Mouse (Mus musculus): ENCODE results near the gene Ifnl2. TPM values are rescaled to one million over a fixed set of nuclear protein-coding genes. Genes with fewer than 3 reads are reported as not detected.
"Not testable (repeated sequence)": the region's sequence is repeated elsewhere in the genome, so short reads cannot be mapped to it uniquely, and the experiment has no call there.

The Ifnl2 gene
- polyA plus RNA-seq (2015; fragmentation: Nextera tagmentation; extraction: Ambion mirVana): not detected in 2 replicates

- not testable (repeated sequence) for H3K4me2 ChIP-seq; H3K4me3 ChIP-seq (replicated peaks); H3K27me3 ChIP-seq (replicated peaks); H3K4me1 ChIP-seq; H3K9me3 ChIP-seq; ATAC-seq (ENCODE audit: insufficient read depth, low FRiP score, low read depth); H3K27ac ChIP-seq; H3K36me3 ChIP-seq; H3K9ac ChIP-seq
- 45% methylated on average over 8 of the region's 8 CpGs for WGBS
Measured at GRCm38 (mm10) chr7:28510405-28510974, at the start of gene Ifnl2. Ifnl2 (minus strand) TSS chr7:28510455.

DNA sequence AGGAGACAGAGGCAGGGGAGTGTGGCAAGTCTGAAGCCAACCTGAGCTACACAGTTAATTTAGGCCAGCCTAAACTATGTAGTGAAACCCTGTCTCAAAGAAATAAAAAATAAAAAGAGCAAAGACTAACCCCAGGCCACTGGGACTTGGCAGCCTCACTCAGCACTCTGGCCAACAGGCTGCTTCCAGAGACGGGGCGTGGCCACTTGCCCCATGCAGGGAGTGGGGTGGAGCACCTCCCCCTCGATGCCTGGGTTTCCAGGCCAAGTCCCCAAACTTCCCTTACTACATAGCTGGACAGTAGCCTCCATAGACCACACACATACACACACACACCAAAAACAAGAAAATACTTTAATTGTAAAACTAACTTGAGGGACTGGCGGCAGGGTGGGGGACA lies 48.2 kb upstream of the Ifnl2 start:
- Histone ChIP-seq H3K36me3 (peaks cover 37% of the 10 kb centered on the region; the same call in 1 of the 2 replicates), H3K4me3 (replicated peaks) (no peak overlapping the region), H3K9me3 (no peaks in the 10 kb centered on the region), H3K4me1 (0 out of 2 replicates have a peak, but pooled peaks cover 26% of the 10 kb centered on the region), H3K4me2 (no peak overlapping the region), H3K27ac (no peak overlapping the region), H3K27me3 (replicated peaks) (no peaks in the 10 kb centered on the region), H3K9ac (no peak overlapping the region)
- peak; percentile 47; the same call in 1 of the 2 replicates for ATAC-seq (ENCODE audit: insufficient read depth, low FRiP score, low read depth)
- WGBS: 40% methylated on average over 4 of the region's 4 CpGs

DNA sequence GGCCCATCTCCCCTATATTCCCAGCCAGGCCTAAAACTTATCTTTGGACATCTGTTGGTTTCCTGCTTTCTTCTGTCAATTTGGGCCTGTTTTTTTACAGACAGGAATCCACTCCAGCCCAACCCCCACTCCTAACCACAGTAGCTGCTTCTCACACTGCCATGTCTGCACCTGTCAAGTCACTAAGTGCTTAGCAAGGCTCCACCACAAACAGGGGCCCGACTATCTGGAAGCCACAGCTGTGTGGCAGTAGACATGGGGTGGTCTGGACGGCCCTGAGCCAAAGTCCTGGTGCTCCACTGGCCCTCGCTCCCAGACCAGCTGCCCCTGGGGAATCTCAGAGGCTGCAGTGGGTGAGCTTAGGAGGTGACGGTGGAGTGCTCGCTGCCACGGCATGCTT lies 47.5 kb upstream of the Ifnl2 start:
- no peak overlapping the region for H3K9ac ChIP-seq

GRCm38 (mm10) chr7:28557069-28557468 lies 46.8 kb upstream of the Ifnl2 start:
- Histone ChIP-seq H3K36me3 (peaks cover 27% of the 10 kb centered on the region; the same call in 1 of the 2 replicates), H3K4me2 (no peak overlapping the region), H3K27ac (no peak overlapping the region; the same call in 1 of the 2 replicates), H3K4me1 (0 out of 2 replicates have a peak, but pooled peaks cover 26% of the 10 kb centered on the region), H3K4me3 (replicated peaks) (no peak overlapping the region), H3K27me3 (replicated peaks) (no peaks in the 10 kb centered on the region), H3K9me3 (no peaks in the 10 kb centered on the region), H3K9ac (no peak overlapping the region)
- no peak for ATAC-seq (ENCODE audit: insufficient read depth, low FRiP score, low read depth)
- 60% methylated on average over 5 of the region's 5 CpGs for WGBS

More for the DNA sequence above, 47.5 kb upstream of the Ifnl2 start:
- Histone ChIP-seq H3K4me1 (0 out of 2 replicates have a peak, but pooled peaks cover 26% of the 10 kb centered on the region), H3K4me3 (replicated peaks) (no peak overlapping the region), H3K36me3 (peaks cover 31% of the 10 kb centered on the region; the same call in 1 of the 2 replicates), H3K4me2 (no peak overlapping the region), H3K9me3 (no peaks in the 10 kb centered on the region), H3K27me3 (replicated peaks) (no peaks in the 10 kb centered on the region), H3K27ac (peak overlapping the region; percentile 26; the same call in 1 of the 2 replicates)
- ATAC-seq (ENCODE audit: insufficient read depth, low FRiP score, low read depth): no peak
- WGBS: 63% methylated on average over 6 of the region's 6 CpGs

DNA sequence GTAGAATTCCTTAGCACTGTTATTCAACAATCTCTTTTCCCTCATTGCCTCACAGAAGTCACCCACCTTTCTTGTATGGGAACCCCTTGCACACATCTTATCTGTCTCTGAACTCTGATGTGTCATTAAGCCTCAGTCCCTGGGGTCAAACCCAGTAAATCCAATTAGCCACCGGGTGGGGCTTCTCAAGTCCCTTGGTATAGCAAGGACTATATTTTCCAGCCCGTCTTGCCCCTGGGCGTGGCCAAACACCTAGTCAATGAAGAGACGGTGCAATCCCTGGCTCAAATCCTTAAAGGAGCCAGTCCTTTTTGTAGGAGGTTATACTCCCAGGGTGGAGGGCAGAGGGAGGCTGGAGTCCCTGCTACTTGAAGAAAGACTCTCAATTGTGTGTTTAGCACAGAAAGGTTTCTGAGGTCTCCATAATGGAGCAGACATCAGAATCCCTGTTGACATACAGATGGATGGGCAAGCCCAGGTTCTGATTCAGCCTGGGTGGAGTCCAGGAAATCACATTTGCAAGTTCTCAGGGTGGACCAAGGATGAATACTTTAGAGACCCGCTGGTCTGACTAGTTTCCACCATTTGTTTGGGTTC lies 45.8 kb upstream of the Ifnl2 start:
- Histone ChIP-seq H3K27ac (peak overlapping the region; percentile 35; the same call in 1 of the 2 replicates), H3K4me2 (no peak overlapping the region), H3K4me1 (0 out of 2 replicates have a peak, but pooled peaks cover 26% of the 10 kb centered on the region), H3K36me3 (peaks cover 24% of the 10 kb centered on the region; the same call in 1 of the 2 replicates), H3K4me3 (replicated peaks) (no peak overlapping the region), H3K9me3 (no peaks in the 10 kb centered on the region), H3K9ac (no peak overlapping the region), H3K27me3 (replicated peaks) (no peaks in the 10 kb centered on the region)
- no peak for ATAC-seq (ENCODE audit: insufficient read depth, low FRiP score, low read depth)
- 16% methylated on average over 5 of the region's 5 CpGs for WGBS

- Histone ChIP-seq H3K9me3 (no peaks in the 10 kb centered on the region), H3K36me3 (no peaks in the 10 kb centered on the region), H3K4me2 (no peak overlapping the region), H3K27ac (no peak overlapping the region), H3K4me3 (replicated peaks) (no peak overlapping the region), H3K27me3 (replicated peaks) (no peaks in the 10 kb centered on the region), H3K4me1 (0 out of 2 replicates have a peak, but pooled peaks cover 11% of the 10 kb centered on the region), H3K9ac (no peak overlapping the region)
- ATAC-seq (ENCODE audit: insufficient read depth, low FRiP score, low read depth): no peak
- 85% methylated on average over 6 of the region's 6 CpGs for WGBS
Measured at GRCm38 (mm10) chr7:28553076-28553475, 42.8 kb upstream of the Ifnl2 start.

DNA sequence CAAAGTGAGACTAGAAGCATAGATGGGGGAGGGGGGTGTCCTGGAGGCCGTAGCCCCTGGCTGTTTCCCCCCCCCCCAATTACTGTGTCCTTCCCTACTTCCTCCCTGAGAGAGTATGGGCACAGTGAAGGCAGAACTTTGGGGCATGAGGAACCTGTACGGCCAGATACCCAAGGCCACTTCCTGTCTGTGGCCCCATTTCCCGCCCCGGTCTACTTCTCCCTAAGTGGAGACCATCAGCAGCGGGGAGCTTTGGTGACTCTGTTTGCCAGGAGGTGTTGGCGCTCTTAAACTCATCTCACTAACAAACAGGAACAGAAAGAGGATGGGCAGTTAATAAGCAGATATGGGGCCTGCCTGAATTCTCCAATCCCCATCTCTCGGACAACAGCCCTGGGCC lies 37.4 kb upstream of the Ifnl2 start:
- no peaks in the 10 kb centered on the region for H3K36me3 ChIP-seq
- peaks cover 27% of the 10 kb centered on the region for H3K27me3 ChIP-seq (replicated peaks)
- no peak for ATAC-seq (ENCODE audit: insufficient read depth, low FRiP score, low read depth)
- H3K27ac ChIP-seq: no peak overlapping the region
- no peak overlapping the region for H3K9ac ChIP-seq
- no peak overlapping the region for H3K4me3 ChIP-seq (replicated peaks)
- 61% methylated on average over 7 of the region's 7 CpGs for WGBS
- H3K4me2 ChIP-seq: no peak overlapping the region
- H3K9me3 ChIP-seq: no peaks in the 10 kb centered on the region
- H3K4me1 ChIP-seq: peaks cover 17% of the 10 kb centered on the region

DNA sequence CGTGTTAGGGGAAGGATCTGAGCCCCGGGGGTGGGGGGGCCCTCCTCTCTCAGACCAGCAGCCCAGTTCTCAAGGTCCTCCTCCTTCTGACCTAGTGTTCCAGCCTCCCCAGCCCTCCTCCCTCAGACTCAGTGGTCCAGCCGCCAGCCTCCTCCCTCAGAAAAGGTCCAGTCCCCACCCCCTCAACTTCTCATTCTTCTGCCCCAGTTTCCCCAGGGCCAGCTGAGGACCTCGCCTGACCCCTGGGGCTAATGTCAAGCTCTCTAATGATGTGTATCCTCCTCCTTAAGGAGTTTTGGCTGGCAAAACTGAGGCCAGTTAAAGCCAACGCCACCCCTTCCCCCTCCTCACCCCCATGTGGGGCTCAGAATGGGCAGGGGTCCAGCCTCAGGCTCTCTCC lies 36.9 kb upstream of the Ifnl2 start, which contains the start of gene Nccrp1:
TSS of gene Nccrp1 (minus strand) at position 101 of the 400 bp plus-strand sequence.
- Histone ChIP-seq H3K9ac (peak within 1 kb of the TSS; percentile 8; the same call in 1 of the 2 replicates), H3K27ac (no peak within 1 kb of the TSS), H3K27me3 (replicated peaks) (peaks cover 27% of the 10 kb centered on the region), H3K36me3 (no peaks in the 10 kb centered on the region), H3K4me2 (peak within 1 kb of the TSS; percentile 44), H3K9me3 (no peaks in the 10 kb centered on the region), H3K4me3 (replicated peaks) (peak within 1 kb of the TSS; percentile 24), H3K4me1 (peaks cover 17% of the 10 kb centered on the region)
- 6% methylated on average over 5 of the region's 5 CpGs for WGBS
- no peak for ATAC-seq (ENCODE audit: insufficient read depth, low FRiP score, low read depth)

DNA sequence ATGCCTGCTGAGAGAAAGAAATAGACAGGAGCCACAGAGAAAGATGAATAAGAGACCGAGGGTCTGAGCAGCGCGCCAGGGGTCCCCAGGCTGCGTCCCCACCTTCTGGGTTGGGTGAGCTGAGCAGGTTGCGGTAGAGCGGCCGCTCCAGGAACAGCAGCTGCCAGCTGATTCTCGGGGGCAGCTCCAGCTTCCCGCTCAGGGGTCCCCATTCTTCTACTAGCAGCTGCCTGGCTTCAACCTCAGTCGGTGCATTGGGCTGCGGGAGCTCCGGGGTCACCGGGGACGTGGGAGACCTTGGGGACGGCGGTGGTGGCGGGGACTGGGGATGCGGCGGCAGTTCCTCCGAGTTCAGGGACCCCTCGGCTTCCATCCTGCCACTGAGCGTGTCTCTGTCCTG lies 36.4 kb upstream of the Ifnl2 start:
- H3K9ac ChIP-seq: peak overlapping the region; percentile 8; the same call in 1 of the 2 replicates

DNA sequence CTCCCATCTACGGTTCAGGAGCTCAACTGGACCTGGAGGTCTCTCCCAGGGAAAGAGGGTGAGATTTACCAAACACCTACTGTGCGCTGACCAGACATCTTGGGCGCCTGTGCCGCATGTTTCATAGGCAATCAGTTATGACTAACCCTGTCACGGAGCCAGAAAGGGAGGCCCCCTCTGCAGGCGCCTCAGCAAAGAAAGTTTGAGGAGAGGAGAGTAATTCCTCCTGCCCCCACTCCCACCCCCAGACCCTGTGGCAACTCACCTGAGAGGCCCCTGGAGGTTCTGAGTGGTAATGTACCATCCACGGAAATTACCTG lies 35.6 kb upstream of the Ifnl2 start:
- peaks cover 27% of the 10 kb centered on the region for H3K27me3 ChIP-seq (replicated peaks)
- no peaks in the 10 kb centered on the region for H3K36me3 ChIP-seq
- ATAC-seq (ENCODE audit: insufficient read depth, low FRiP score, low read depth): no peak
- H3K4me1 ChIP-seq: peaks cover 17% of the 10 kb centered on the region
- 52% methylated on average over 7 of the region's 7 CpGs for WGBS
- H3K4me3 ChIP-seq (replicated peaks): no peak overlapping the region
- H3K27ac ChIP-seq: no peak overlapping the region
- no peaks in the 10 kb centered on the region for H3K9me3 ChIP-seq
- no peak overlapping the region for H3K9ac ChIP-seq
- no peak overlapping the region for H3K4me2 ChIP-seq

More for the DNA sequence above, 36.4 kb upstream of the Ifnl2 start:
- no peaks in the 10 kb centered on the region for H3K36me3 ChIP-seq
- H3K4me3 ChIP-seq (replicated peaks): peak overlapping the region; percentile 24
- H3K4me1 ChIP-seq: peaks cover 17% of the 10 kb centered on the region
- no peaks in the 10 kb centered on the region for H3K9me3 ChIP-seq
- WGBS: 3% methylated on average over 22 of the region's 22 CpGs
- peaks cover 27% of the 10 kb centered on the region for H3K27me3 ChIP-seq (replicated peaks)
- no peak for ATAC-seq (ENCODE audit: insufficient read depth, low FRiP score, low read depth)
- H3K27ac ChIP-seq: no peak overlapping the region
- peak overlapping the region; percentile 44 for H3K4me2 ChIP-seq

GRCm38 (mm10) chr7:28545048-28545890 lies 35.0 kb upstream of the Ifnl2 start:
- ATAC-seq (ENCODE audit: insufficient read depth, low FRiP score, low read depth): peak; percentile 44; the same call in 1 of the 2 replicates
- H3K36me3 ChIP-seq: no peaks in the 10 kb centered on the region
- H3K27me3 ChIP-seq (replicated peaks): peaks cover 27% of the 10 kb centered on the region
- no peak overlapping the region for H3K4me2 ChIP-seq
- H3K9me3 ChIP-seq: no peaks in the 10 kb centered on the region
- peaks cover 17% of the 10 kb centered on the region for H3K4me1 ChIP-seq
- 26% methylated on average over 14 of the region's 14 CpGs for WGBS
- 0 out of 2 replicates have a peak overlapping the region, but pooled peaks have one; percentile 11 for H3K4me3 ChIP-seq (replicated peaks)
- H3K27ac ChIP-seq: no peak overlapping the region
- no peak overlapping the region for H3K9ac ChIP-seq

Data from stomach, embryonic 15.5 days (tissue).